Mouse (Mus musculus) CH12.LX (cell line): Measurements from ENCODE around the gene Gm20388. TPM values are rescaled to one million over a fixed set of nuclear protein-coding genes. Genes with fewer than 3 reads are reported as not detected.

ENCODE experiments used
- DNase-seq: peaks from one replicate; pipeline ENCODE4 v3.0.0-alpha.2; 2013; ENCODE audit errors: extremely low read depth
- H3K27ac ChIP-seq: 2 replicates; pipeline ENCODE4 v1.5.1; 2012; ENCODE audit warnings: low read depth, mild to moderate bottlenecking, control low read depth, moderate library complexity; ENCODE audit not compliant: insufficient read depth
- H3K27me3 ChIP-seq: replicated peaks from 2 replicates; pipeline ENCODE3; 2012; ENCODE audit warnings: inconsistent platforms
- H3K36me3 ChIP-seq, 2 experiments: replicated peaks in 1 of 2; 2 replicates each; pipeline versions ENCODE3 to v1.6.1; 2012; ENCODE audit warnings: inconsistent platforms in 1 of 2, low read length in 1 of 2, mild to moderate bottlenecking in 1 of 2, mixed read lengths in 1 of 2, moderate library complexity in 1 of 2; ENCODE audit not compliant: control insufficient read depth in 1 of 2, insufficient read depth in 1 of 2
- H3K4me1 ChIP-seq, 2 experiments: 2 replicates each; pipeline ENCODE4 v1.6.1; 2012; ENCODE audit warnings: inconsistent platforms in 1 of 2, moderate library complexity in 1 of 2; ENCODE audit not compliant: insufficient read depth in 2 of 2, control insufficient read depth in 1 of 2
- H3K4me2 ChIP-seq: 2 replicates; pipeline ENCODE4 v1.6.1; 2012; ENCODE audit warnings: low read depth, mild to moderate bottlenecking, control low read depth; ENCODE audit not compliant: poor library complexity, insufficient read depth, severe bottlenecking
- H3K4me3 ChIP-seq, 3 experiments: fragments of 150-350 bp in 1 of 3; sonication (generic) in 1 of 3; replicated peaks in 1 of 3; 2 replicates each; pipeline versions ENCODE3 to v1.5.1; 2011 to 2012; ENCODE audit warnings: low read depth in 2 of 3, low read length in 2 of 3, mild to moderate bottlenecking in 2 of 3, moderate library complexity in 2 of 3, control low read depth in 1 of 3, improper control_type of control experiment in 1 of 3, inconsistent platforms in 1 of 3, mixed read lengths in 1 of 3; ENCODE audit not compliant: poor library complexity in 1 of 3
- H3K79me2 ChIP-seq: replicated peaks from 2 replicates; pipeline ENCODE4 v1.6.1; 2012; ENCODE audit warnings: mild to moderate bottlenecking, moderate library complexity; ENCODE audit not compliant: control insufficient read depth, poor library complexity, insufficient read depth, severe bottlenecking; ENCODE audit errors: extremely low read depth
- H3K9ac ChIP-seq: 2 replicates; pipeline ENCODE4 v1.6.1; 2012; ENCODE audit warnings: low read depth, mild to moderate bottlenecking, control low read depth, moderate library complexity; ENCODE audit not compliant: insufficient read depth
- H3K9me3 ChIP-seq: replicated peaks from 2 replicates; pipeline ENCODE3; 2012; ENCODE audit warnings: low read length, inconsistent platforms, mixed read lengths
- CHD1 ChIP-seq: IDR thresholded peaks from 2 replicates; pipeline ENCODE4 v1.6.1; 2012; ENCODE audit warnings: low read depth, low read length, improper control_type of control experiment, inconsistent platforms
- CHD2 ChIP-seq: IDR thresholded peaks from 2 replicates; pipeline ENCODE4 v1.6.1; 2011; ENCODE audit warnings: low read length, improper control_type of control experiment
- E2F4 ChIP-seq: IDR thresholded peaks from 2 replicates; pipeline ENCODE4 v1.6.1; 2011; ENCODE audit warnings: low read depth, low read length, improper control_type of control experiment; ENCODE audit not compliant: insufficient replicate concordance
- ELF1 ChIP-seq: IDR thresholded peaks from 2 replicates; pipeline ENCODE4 v1.6.1; 2014; ENCODE audit warnings: low read depth, mild to moderate bottlenecking, inconsistent platforms, low read length, improper control_type of control experiment
- EP300 ChIP-seq: IDR thresholded peaks from 2 replicates; pipeline ENCODE4 v1.6.1; 2011; ENCODE audit warnings: low read length, improper control_type of control experiment
- HCFC1 ChIP-seq: IDR thresholded peaks from 2 replicates; pipeline ENCODE4 v1.6.1; 2012; ENCODE audit warnings: low read depth, mild to moderate bottlenecking, inconsistent platforms, low read length, improper control_type of control experiment
- JUN ChIP-seq: IDR thresholded peaks from 2 replicates; pipeline ENCODE4 v1.6.1; 2011; ENCODE audit warnings: low read depth, mild to moderate bottlenecking, low read length, improper control_type of control experiment, moderate library complexity; ENCODE audit not compliant: insufficient read depth
- MAZ ChIP-seq: IDR thresholded peaks from 2 replicates; pipeline ENCODE4 v1.6.1; 2012; ENCODE audit warnings: low read depth, mild to moderate bottlenecking, inconsistent platforms, low read length, improper control_type of control experiment, moderate library complexity
- MEF2A ChIP-seq: IDR thresholded peaks from 2 replicates; pipeline ENCODE4 v1.6.1; 2014; ENCODE audit warnings: low read depth, mild to moderate bottlenecking, inconsistent platforms, low read length, improper control_type of control experiment, borderline replicate concordance
- NELFE ChIP-seq: IDR thresholded peaks from 2 replicates; pipeline ENCODE4 v1.6.1; 2011; ENCODE audit warnings: low read depth, low read length, improper control_type of control experiment
- NRF1 ChIP-seq: IDR thresholded peaks from 2 replicates; pipeline ENCODE4 v1.6.1; 2014; ENCODE audit warnings: low read depth, mild to moderate bottlenecking, inconsistent platforms, low read length, improper control_type of control experiment, moderate library complexity
- POLR2A ChIP-seq: IDR thresholded peaks from 2 replicates; pipeline ENCODE4 v1.6.1; 2011; ENCODE audit warnings: low read depth, mild to moderate bottlenecking, improper control_type of control experiment, low read length
- RAD21 ChIP-seq: IDR thresholded peaks from 2 replicates; pipeline ENCODE4 v1.6.1; 2011; ENCODE audit warnings: low read depth, mild to moderate bottlenecking, low read length, improper control_type of control experiment, moderate library complexity
- SIN3A ChIP-seq: IDR thresholded peaks from 2 replicates; pipeline ENCODE4 v1.6.1; 2012; ENCODE audit warnings: low read length, improper control_type of control experiment, inconsistent platforms
- TBP ChIP-seq: conservative IDR thresholded peaks from 2 replicates; pipeline ENCODE4 v1.6.1; 2011; ENCODE audit warnings: low read depth, low read length, improper control_type of control experiment
- USF1 ChIP-seq: IDR thresholded peaks from 2 replicates; pipeline ENCODE4 v1.6.1; 2014; ENCODE audit warnings: low read depth, mild to moderate bottlenecking, inconsistent platforms, low read length, improper control_type of control experiment
- USF2 ChIP-seq: conservative IDR thresholded peaks from 2 replicates; pipeline ENCODE4 v1.6.1; 2011; ENCODE audit warnings: low read depth, low read length, improper control_type of control experiment
- ZC3H11A ChIP-seq: IDR thresholded peaks from 2 replicates; pipeline ENCODE4 v1.6.1; 2012; ENCODE audit warnings: low read depth, mild to moderate bottlenecking, inconsistent platforms, low read length, improper control_type of control experiment
- ZNF384 ChIP-seq: IDR thresholded peaks from 2 replicates; pipeline ENCODE4 v1.6.1; 2012; ENCODE audit warnings: low read depth, low read length, improper control_type of control experiment, inconsistent platforms
- dilution Hi-C: fragments of 300-500 bp; cut with MboI; formaldehyde crosslinking; loops from 2 replicates; pipeline ENCODE4 v1.14.3; 2020; ENCODE audit warnings: low sequenced_read_pairs; ENCODE audit not compliant: extremely low pct_unique_long_range_greater_than_20kb, extremely low pct_ligation_motif_present
- in situ Hi-C: fragments of 300-500 bp; cut with MboI; formaldehyde crosslinking; loops from 3 replicates; pipeline ENCODE4 v1.14.3; 2019; ENCODE audit warnings: low sequenced_read_pairs, low pct_ligation_motif_present, low pct_unique_long_range_greater_than_20kb, mixed read lengths
- polyA plus RNA-seq: library from polyadenylated mRNA; unstranded; fragments of >175 nt; gene quantifications from 2 replicates; pipeline ENCODE4 v1.2.1, GENCODE M21; 2012; ENCODE audit warnings: low read depth; ENCODE audit not compliant: insufficient read length
- total RNA-seq, 2 experiments: library from RNA; depleted of rRNA; stranded (reverse); fragments of 300-350 nt in 1 of 2; fragments of >200 nt in 1 of 2; gene quantifications; 2 replicates each; pipeline ENCODE4 v1.2.3; 2012 to 2014

The Gm20388 gene
- total and polyA plus RNA-seq, 3 experiments = 14.8 to 26.3 (median 22.2) TPM

GRCm38 (mm10) chr8:121174721-121175539 is 1264.3 kb downstream of the Gm20388 start:
- Histone ChIP-seq H3K4me2 (no peak overlapping the region), H3K9me3 (no peaks in the 10 kb centered on the region), H3K4me3 (no peak overlapping the region), H3K79me2 (no peaks in the 10 kb centered on the region), H3K4me1 (no peaks in the 10 kb centered on the region), H3K27ac (no peak overlapping the region), H3K36me3 (no peaks in the 10 kb centered on the region), H3K9ac (no peak overlapping the region), H3K27me3 (peaks cover 87% of the 10 kb centered on the region)
- dilution Hi-C loops = no loop called here
- DNase-seq = no peak
- no peak for TF ChIP-seq SIN3A
- TF ChIP-seq ZNF384 = no peak
- TF ChIP-seq USF2 = no peak
- no peak for TF ChIP-seq HCFC1
- in situ Hi-C loops = no loop called here

- H3K4me3 ChIP-seq = no peak overlapping the region
- in situ Hi-C loops = no loop called here
- dilution Hi-C loops = no loop called here
- no peak for DNase-seq
- no peaks in the 10 kb centered on the region for H3K9me3 ChIP-seq
- H3K36me3 ChIP-seq = no peaks in the 10 kb centered on the region
- H3K27me3 ChIP-seq = peaks cover 80% of the 10 kb centered on the region
- H3K27ac ChIP-seq = no peak overlapping the region
- no peaks in the 10 kb centered on the region for H3K4me1 ChIP-seq
- H3K4me2 ChIP-seq = no peak overlapping the region
- no peak overlapping the region for H3K9ac ChIP-seq
- TF ChIP-seq MEF2A (no peak), CHD2 (no peak), RAD21 (no peak), NRF1 (no peak), ELF1 (no peak), MAZ (no peak), E2F4 (no peak), USF1 (no peak), EP300 (no peak), POLR2A (no peak), NELFE (no peak), ZNF384 (no peak), JUN (no peak), CHD1 (no peak), ZC3H11A (no peak), TBP (no peak)
- H3K79me2 ChIP-seq = no peaks in the 10 kb centered on the region
Measured at GRCm38 (mm10) chr8:121175540-121176090, 1265.0 kb downstream of the Gm20388 start.
